Comparison of ENCODE assay signal across 8 mouse cellular contexts in the genomic region with DNA sequence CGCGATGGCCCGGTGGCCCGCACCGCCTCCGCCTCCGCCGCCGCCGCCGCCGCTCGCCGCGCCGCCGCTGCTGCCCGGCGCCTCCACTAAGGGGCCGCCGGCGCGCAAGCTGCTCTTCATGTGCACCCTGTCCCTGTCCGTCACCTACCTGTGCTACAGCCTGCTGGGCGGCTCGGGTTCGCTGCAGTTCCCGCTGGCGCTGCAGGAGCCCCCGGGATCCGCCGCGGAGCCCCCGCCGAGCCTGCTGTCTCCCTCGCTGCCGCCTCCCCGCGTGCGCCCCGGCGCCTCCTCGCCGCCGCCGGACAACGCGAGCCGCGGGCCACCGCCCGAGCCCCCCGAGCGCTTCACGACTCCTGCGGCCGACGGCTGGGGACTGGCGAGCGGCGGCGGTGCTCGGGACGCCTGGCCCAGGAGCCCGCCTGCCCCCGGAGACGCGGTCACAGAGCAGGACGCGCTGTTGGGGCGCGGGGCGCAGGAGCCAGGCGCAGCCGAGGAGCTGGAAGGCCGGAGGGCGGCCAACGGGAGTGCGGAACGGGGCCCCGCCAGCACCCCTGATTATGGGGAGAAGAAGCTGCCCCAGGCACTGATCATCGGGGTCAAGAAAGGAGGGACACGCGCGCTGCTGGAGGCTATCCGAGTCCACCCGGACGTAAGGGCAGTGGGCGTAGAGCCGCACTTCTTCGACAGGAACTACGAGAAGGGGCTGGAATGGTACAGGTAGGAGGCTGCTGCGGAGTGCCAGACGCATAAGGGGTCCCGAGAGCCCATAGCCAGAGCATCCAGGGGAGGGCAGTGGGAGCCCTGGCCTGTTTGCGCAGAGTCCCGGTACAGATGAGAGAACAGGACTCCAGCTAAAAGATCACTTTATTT. TPM values are rescaled to one million over a fixed set of nuclear protein-coding genes. Genes with fewer than 3 reads are reported as not detected.
DNase-seq lines count a peak whose midpoint lies in the region; ATAC-seq and TF ChIP-seq lines count a peak whose summit lies in the region.

No protein-coding gene starts in this region.

- H3K4me2 ChIP-seq in heart, postnatal 0 days (ENCODE audit: low read depth, low read length) = peak overlapping the region; percentile 71
- H3K4me2 ChIP-seq in forebrain, embryonic 16.5 days (ENCODE audit: low read length) = peak overlapping the region; percentile 79
- H3K4me2 ChIP-seq in liver, postnatal 0 days (ENCODE audit: low read depth, low read length) = 0 out of 2 replicates have a peak overlapping the region, but pooled peaks have one; percentile 13

- no peak for TF ChIP-seq CTCF in heart, postnatal 0 days (IDR thresholded peaks at IDR 0.05; ENCODE audit: low read depth)
- no peak for TF ChIP-seq CTCF in liver, postnatal 0 days (IDR thresholded peaks at IDR 0.05; ENCODE audit: low read depth)

- WGBS in heart, postnatal 0 days = 1% methylated on average over 73 of the region's 97 CpGs
- under 1% methylated on average over 73 of the region's 97 CpGs for WGBS in forebrain, embryonic 16.5 days
- 4% methylated on average over 62 of the region's 97 CpGs for WGBS in liver, postnatal 0 days (ENCODE audit: insufficient replicate concordance)

- peak overlapping the region; percentile 45 for H3K4me3 ChIP-seq in heart, postnatal 0 days (ENCODE audit: low read depth, low read length)
- H3K4me3 ChIP-seq in forebrain, embryonic 16.5 days (replicated peaks; ENCODE audit: low read length) = peak overlapping the region; percentile 59
- H3K4me3 ChIP-seq in liver, postnatal 0 days (ENCODE audit: low read depth, low read length) = no peak overlapping the region

- ATAC-seq in heart, postnatal 0 days (ENCODE audit: insufficient read depth, low read depth) = no peak
- ATAC-seq in forebrain, embryonic 16.5 days = peak; percentile 47; the same call in 1 of the 2 replicates
- ATAC-seq in liver, postnatal 0 days = no peak

- no peaks in the 10 kb centered on the region for H3K36me3 ChIP-seq in heart, postnatal 0 days (replicated peaks; ENCODE audit: control insufficient read depth, insufficient read depth, low read length)
- no peaks in the 10 kb centered on the region for H3K36me3 ChIP-seq in forebrain, embryonic 16.5 days (ENCODE audit: control insufficient read depth, insufficient read depth)
- no peaks in the 10 kb centered on the region for H3K36me3 ChIP-seq in liver, postnatal 0 days (replicated peaks; ENCODE audit: insufficient read depth, low read length)

- TF ChIP-seq EP300 in heart, postnatal 0 days (IDR thresholded peaks at IDR 0.05; ENCODE audit: low read depth) = no peak
- no peak for TF ChIP-seq EP300 in liver, postnatal 0 days (IDR thresholded peaks at IDR 0.05; ENCODE audit: low read depth)

- peaks cover 70% of the 10 kb centered on the region for H3K27me3 ChIP-seq in heart, postnatal 0 days (ENCODE audit: control insufficient read depth, insufficient read depth, low read length)
- peaks cover 36% of the 10 kb centered on the region for H3K27me3 ChIP-seq in forebrain, embryonic 16.5 days (replicated peaks; ENCODE audit: control insufficient read depth, insufficient read depth, low read length)
- H3K27me3 ChIP-seq in liver, postnatal 0 days (ENCODE audit: insufficient read depth, low read length) = peaks cover 40% of the 10 kb centered on the region

- no peaks in the 10 kb centered on the region for H3K9me3 ChIP-seq in heart, postnatal 0 days (replicated peaks; ENCODE audit: control insufficient read depth, low read length)
- H3K9me3 ChIP-seq in forebrain, embryonic 16.5 days (ENCODE audit: control insufficient read depth, low read length) = no peaks in the 10 kb centered on the region
- H3K9me3 ChIP-seq in liver, postnatal 0 days (ENCODE audit: low read length) = no peaks in the 10 kb centered on the region

- H3K27ac ChIP-seq in heart, postnatal 0 days (ENCODE audit: low read depth) = no peak overlapping the region
- peak overlapping the region; percentile 34 for H3K27ac ChIP-seq in forebrain, embryonic 16.5 days (ENCODE audit: low read length)
- no peak overlapping the region for H3K27ac ChIP-seq in liver, postnatal 0 days (ENCODE audit: low read depth)

- H3K9ac ChIP-seq in heart, postnatal 0 days (replicated peaks; ENCODE audit: low read depth, low read length) = no peak overlapping the region; the same call in 1 of the 2 replicates
- peak overlapping the region; percentile 60 for H3K9ac ChIP-seq in forebrain, embryonic 16.5 days (replicated peaks; ENCODE audit: low read depth, low read length)
- H3K9ac ChIP-seq in liver, postnatal 0 days (replicated peaks) = no peak overlapping the region

- no peaks in the 10 kb centered on the region for H3K4me1 ChIP-seq in heart, postnatal 0 days (ENCODE audit: control insufficient read depth, insufficient read depth)
- H3K4me1 ChIP-seq in forebrain, embryonic 16.5 days (replicated peaks; ENCODE audit: control insufficient read depth, insufficient read depth, low read length) = peaks cover 12% of the 10 kb centered on the region
- H3K4me1 ChIP-seq in liver, postnatal 0 days (ENCODE audit: insufficient read depth) = no peaks in the 10 kb centered on the region

- no peak for DNase-seq in heart, postnatal 0 days (ENCODE audit: low spot score)
- DNase-seq in heart, adult 9 months (ENCODE audit: low spot score in 2 of 2) = no peak
- peak; percentile 60 for DNase-seq in ZHBTc4 (ENCODE audit: low read depth, low spot score)
- DNase-seq in liver, postnatal 0 days = no peak
- DNase-seq in B cell, adult 2 months = no peak
- DNase-seq in thymus, postnatal 25 days = no peak
- no peak for DNase-seq in cerebellum, adult 11-12 months

RNA-seq across cellular contexts. Expression of a gene that starts 0.7 kb away (rescaled TPM):
- total RNA-seq in heart, postnatal 0 days (2014; rRNA removed; ENCODE audit: low replicate concordance) = 0.34 and 1.6 TPM in 2 replicates
- 0.45 and 0.52 TPM in 2 replicates for polyA plus RNA-seq in heart, postnatal 0 days (2015; fragmentation: Nextera tagmentation; extraction: Ambion mirVana)
- polyA plus RNA-seq in forebrain, embryonic 16.5 days (2015; fragmentation: Nextera tagmentation; extraction: Ambion mirVana) = 12.4 and 18.0 TPM in 2 replicates
- not detected in 2 replicates for polyA plus RNA-seq in liver, postnatal 0 days (2015; fragmentation: Nextera tagmentation; extraction: Ambion mirVana)

Comparison
In these comparisons a context has a peak if more than half of its experiments do, and no peak if none do; other contexts are left out.
1. H3K4me2 ChIP-seq: peak in every context shown above with its lines; median percentile 79 in forebrain, embryonic 16.5 days; 71 in heart, postnatal 0 days; 13 in liver, postnatal 0 days.